Mouse (Mus musculus) granulocyte monocyte progenitor cell, adult 5-6 weeks (primary cell): ENCODE measurements around the gene Adk. TPM values are rescaled to one million over a fixed set of nuclear protein-coding genes. Genes with fewer than 3 reads are reported as not detected.

Experiments
- ATAC-seq: replicated peaks from 2 replicates; pipeline ENCODE4 v1.8.0; 2016; ENCODE audit warnings: mild to moderate bottlenecking, moderate TSS enrichment, inconsistent platforms; ENCODE audit not compliant: poor library complexity, severe bottlenecking
- total RNA-seq, 2 experiments: library from RNA; stranded (forward) in 1 of 2; stranded (reverse) in 1 of 2; fragments of 200-712, 200-1000 nt in 1 of 2; fragments of >200 nt in 1 of 2; fragmentation: Nextera tagmentation in 1 of 2; gene quantifications; 2 replicates each; pipeline ENCODE4 v1.2.3; 2014 to 2017

Adk gene
- 69.1 and 73.1 TPM in 2 replicates for total RNA-seq (2014; fragmentation: Nextera tagmentation)
- 96.7 and 125 TPM in 2 replicates for total RNA-seq (2017)

- ATAC-seq: peak; percentile 86
Observed at GRCm38 (mm10) chr14:21052112-21052780, at the start of gene Adk, which contains the start of gene Ap3m1. Gene Adk (plus strand): TSS chr14:21052574. Gene Ap3m1 (minus strand): TSS chr14:21052508.

DNA sequence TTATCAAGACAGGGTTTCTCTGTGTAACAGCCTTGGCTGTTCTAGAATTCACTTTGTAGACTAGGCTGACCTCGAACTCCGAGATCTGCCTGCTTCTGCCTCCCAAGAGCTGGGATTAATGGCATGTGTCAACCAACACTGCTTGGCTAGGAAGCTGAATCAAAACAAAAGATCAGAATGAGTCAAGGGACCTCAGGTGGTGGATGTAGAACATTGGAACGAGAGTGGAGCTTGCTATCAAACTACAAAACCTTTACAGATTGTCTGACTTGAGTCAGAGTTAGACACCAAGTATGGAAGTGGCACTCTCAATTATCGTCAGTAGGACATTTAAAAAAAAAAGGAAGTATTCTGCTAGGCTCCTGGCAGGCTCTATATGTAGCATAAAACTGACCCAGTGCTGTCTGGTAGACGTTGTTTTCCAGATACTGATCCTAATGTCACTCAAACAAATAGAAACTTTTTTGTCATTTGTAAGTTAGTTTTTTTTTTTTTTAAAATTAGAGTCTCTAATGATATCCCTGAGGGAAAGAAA lies 38.5 kb upstream of the Adk start:
- no peak; the same call in 1 of the 2 replicates for ATAC-seq

- no peak for ATAC-seq
Observed at GRCm38 (mm10) chr14:21017871-21018270, 34.5 kb upstream of the Adk start.

DNA sequence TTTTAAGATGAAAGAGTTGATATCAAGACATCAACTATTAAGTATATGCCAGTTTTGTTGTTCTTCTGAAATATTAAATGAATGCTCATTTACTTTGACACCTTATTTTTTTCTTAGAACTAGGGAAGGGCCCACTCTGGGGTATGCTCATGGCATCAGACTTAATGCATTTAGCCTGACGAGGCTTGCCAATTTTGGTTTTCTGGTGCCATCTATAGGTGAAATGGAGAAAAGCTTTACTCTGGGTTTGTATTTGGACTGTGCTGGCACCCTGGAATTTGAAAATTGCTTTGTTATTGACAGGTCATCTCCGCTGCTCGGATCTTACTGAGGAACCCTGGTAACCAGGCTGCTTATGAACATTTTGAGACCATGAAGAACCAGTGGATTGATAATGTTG lies 33.4 kb upstream of the Adk start:
- ATAC-seq: peak; percentile 62

GRCm38 (mm10) chr14:21020435-21020834 lies 31.9 kb upstream of the Adk start:
- no peak for ATAC-seq

GRCm38 (mm10) chr14:21027542-21027941 lies 24.8 kb upstream of the Adk start:
- no peak for ATAC-seq

GRCm38 (mm10) chr14:21029025-21029659 lies 23.2 kb upstream of the Adk start:
- no peak for ATAC-seq

DNA sequence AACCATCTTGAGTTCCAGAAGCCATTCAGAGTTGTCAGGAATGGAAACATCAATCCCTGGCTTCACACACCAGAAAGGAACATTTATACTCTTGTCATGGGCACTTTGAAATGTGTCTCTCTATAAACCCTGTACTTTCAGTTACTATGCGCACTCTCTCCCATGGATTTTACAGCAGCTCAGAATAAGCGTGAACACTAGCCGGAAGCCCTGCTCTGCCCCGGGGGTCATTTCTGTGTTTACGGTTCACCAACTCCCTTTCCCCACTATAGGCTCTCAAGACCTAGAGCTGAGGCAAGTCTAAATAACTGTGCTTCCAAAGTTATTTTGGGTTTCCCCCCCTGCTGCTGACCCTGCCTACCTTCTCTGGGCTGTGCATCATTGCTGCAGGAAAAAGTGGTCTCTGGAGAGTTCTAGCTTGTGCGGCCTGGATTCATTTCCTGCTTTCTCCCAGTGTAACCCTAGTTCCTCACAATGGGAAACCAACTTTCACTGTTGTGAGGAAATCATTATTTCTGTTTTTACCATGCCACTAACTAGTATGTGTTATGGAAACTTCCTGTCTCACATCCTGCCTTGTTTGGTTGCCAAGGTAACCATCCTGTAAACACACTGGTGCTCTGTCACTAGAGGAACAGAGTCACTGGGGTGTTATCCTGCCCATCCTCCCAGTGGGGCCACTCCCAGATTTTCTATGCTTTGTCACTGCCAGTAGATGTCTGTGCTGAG lies 20.4 kb upstream of the Adk start:
- peak; percentile 100 for ATAC-seq

DNA sequence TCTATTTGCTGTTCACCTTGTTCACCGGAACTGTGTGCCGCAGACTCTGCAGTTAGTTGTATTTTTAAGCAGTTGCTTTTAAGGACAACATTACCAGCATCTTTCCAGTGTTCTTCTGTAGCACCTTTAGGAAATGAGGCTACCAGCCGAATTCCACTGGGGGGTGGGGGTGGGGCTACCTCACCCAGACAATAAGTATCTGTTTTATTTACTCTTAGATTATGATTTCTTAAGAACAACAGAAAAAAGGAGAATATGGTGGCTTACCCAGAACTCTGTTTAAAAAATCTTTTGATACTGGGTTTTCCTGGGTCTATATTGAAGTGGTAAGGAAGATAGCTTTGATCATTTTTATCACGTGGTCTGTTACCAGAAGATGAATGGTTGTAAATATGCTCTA lies 18.1 kb upstream of the Adk start:
- no peak for ATAC-seq

GRCm38 (mm10) chr14:21034791-21035190 lies 17.6 kb upstream of the Adk start:
- ATAC-seq: no peak

- ATAC-seq: no peak
Observed at GRCm38 (mm10) chr14:21039077-21039476, 13.3 kb upstream of the Adk start.

DNA sequence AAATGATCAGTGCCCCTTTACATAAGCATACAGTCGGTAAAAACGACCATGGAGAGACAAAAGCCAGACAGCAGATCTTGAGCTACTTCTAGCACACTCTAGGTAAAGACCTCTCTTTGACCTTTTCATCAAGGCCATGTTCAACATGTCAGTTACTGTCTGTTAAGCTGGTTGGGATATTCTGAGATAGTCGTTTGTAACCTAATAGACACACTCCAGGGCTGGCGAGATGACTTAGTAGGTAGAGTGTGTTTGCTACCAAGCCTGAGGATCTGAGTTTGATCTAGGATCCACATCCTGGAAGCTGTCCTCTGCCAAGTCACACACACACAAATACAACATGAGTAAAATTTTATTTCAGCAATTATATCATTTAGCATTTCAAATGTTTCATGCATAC lies 12.8 kb upstream of the Adk start:
- no peak for ATAC-seq

- ATAC-seq: peak; percentile 18; the same call in 1 of the 2 replicates
Observed at GRCm38 (mm10) chr14:21047840-21048239, 4.5 kb upstream of the Adk start.

DNA sequence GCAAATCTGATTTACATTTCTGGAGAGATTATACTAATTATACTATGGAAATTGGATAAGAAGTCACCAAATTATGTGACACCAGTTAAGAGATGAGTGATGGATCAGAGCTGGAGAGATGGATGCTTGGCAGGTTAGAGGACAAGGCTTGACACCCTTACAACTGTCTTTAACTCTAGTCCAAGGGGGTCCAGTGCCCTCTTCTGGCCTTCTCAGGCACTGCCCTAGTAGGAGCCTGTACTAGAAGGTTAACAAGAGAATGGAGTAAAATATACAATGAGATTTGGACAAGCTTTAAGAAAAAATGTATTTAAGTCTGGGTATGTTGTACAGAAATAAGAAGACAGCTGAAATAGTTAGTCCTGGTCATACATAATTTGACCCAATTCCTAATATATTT lies 3.5 kb upstream of the Adk start:
- no peak for ATAC-seq

DNA sequence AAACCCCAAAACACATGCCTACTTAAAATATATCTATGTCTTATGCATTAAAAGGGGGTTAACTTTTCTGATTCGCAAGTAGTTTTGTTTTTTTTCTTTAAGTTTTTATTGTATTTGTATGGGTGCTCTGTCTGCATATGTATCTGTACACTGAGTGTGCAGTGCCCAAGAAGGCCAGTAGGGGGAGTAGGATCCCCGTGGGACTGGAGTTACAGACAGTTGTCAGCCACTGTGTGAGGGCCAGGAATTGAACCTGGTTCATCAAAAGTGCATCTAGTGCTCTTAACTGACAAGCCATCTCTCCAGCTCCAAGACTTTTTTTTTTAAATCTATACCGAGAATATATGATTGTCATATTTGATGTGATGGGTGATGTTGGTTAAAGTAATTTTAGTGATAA lies 1.6 kb upstream of the Adk start:
- ATAC-seq: no peak

GRCm38 (mm10) chr14:21051380-21052111 lies 828 bp upstream of the Adk start:
- ATAC-seq: peak; percentile 2; the same call in 1 of the 2 replicates

- ATAC-seq: peak; percentile 47
Observed at GRCm38 (mm10) chr14:21052781-21053130, 382 bp downstream of the Adk start.

DNA sequence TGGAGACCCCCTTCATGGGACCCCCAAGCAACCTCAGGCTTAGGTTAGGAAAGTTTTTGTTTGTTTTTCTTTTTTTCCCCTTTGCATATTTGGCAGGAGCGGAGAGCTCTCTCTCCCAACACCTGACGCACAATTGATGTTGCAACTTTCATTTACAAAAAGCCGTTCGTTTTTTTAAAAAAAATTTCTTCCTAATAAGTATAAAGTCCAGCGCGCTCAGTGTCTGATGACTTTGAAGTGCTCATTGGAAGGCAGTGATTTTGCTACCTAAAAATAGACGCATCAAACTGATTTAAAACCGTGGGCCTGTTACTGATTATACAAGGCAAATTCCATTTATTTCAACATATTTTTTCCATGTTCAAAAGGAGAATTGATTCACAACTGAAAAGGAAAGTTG lies 777 bp downstream of the Adk start:
- no peak for ATAC-seq

DNA sequence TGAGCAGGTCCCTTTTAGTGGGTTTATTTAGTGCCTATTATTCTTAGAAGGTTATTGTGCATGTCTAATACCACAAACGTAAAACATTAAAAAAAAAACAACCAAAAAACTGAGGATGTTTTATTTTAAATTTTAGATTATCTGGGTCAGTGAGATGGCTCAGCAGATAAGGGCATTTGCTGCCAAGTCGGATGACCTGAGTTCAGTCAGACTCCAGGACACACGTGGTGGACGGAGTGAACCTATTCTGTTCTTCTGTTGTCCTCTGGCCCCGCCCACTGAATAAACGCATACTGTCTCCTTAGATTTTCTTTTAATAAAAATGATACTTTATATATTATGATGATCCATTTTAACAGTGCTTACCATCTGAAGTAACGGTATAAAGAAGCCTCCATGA lies 1.2 kb downstream of the Adk start:
- no peak for ATAC-seq

DNA sequence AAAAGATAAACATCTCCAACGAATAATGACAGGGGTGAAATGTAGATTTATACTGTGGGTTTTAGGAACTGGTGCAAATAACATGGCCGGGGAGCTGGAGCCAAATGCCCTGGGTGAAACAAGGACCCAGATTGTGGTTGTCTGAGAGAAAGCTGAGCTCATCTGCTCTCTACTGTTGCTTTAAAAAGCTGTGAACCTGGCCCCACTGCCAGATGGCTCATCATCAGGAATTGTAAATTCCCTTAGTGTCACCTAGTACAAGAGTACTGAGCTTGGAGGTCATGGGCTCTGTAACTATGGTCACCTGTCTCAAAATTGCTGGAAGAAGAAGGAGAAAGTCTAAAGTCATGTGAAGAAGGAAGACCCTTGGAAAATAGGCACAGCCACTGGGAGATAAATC lies 6.6 kb downstream of the Adk start:
- ATAC-seq: no peak
